Mouse (Mus musculus): Measurements from ENCODE around the gene Vwa8. TPM values are rescaled to one million over a fixed set of nuclear protein-coding genes. Genes with fewer than 3 reads are reported as not detected.
"Not testable (repeated sequence)": the region's sequence is repeated elsewhere in the genome, so short reads cannot be mapped to it uniquely, and the experiment has no call there.

Vwa8 gene
- polyA plus RNA-seq, 1 experiment from 2014 or later: 6.0 TPM

- no peaks in the 10 kb centered on the region for H3K36me3 ChIP-seq
- H3K4me1 ChIP-seq (replicated peaks): no peaks in the 10 kb centered on the region
- ATAC-seq (ENCODE audit: low read depth) (no peak), DNase-seq (no peak)
- H3K27me3 ChIP-seq: no peaks in the 10 kb centered on the region
- H3K4me3 ChIP-seq (replicated peaks): no peak overlapping the region
- no peak overlapping the region for H3K9ac ChIP-seq
- no peak overlapping the region for H3K27ac ChIP-seq
- no peak overlapping the region for H3K4me2 ChIP-seq
- 78% methylated on average over 8 of the region's 8 CpGs for WGBS (ENCODE audit: insufficient replicate concordance)
- H3K9me3 ChIP-seq (replicated peaks): no peaks in the 10 kb centered on the region
Observed at GRCm38 (mm10) chr14:78886566-78887234, 37.8 kb downstream of the Vwa8 start.

- H3K4me1 ChIP-seq (replicated peaks): not testable (repeated sequence)
Observed at GRCm38 (mm10) chr14:78887494-78887893, 38.6 kb downstream of the Vwa8 start.

GRCm38 (mm10) chr14:78895496-78895895 lies 46.6 kb downstream of the Vwa8 start:
- H3K4me1 ChIP-seq (replicated peaks): no peaks in the 10 kb centered on the region
- H3K9ac ChIP-seq: no peak overlapping the region
- ATAC-seq (ENCODE audit: low read depth) (no peak), DNase-seq (no peak)
- H3K9me3 ChIP-seq (replicated peaks): no peaks in the 10 kb centered on the region
- no peaks in the 10 kb centered on the region for H3K27me3 ChIP-seq
- no peaks in the 10 kb centered on the region for H3K36me3 ChIP-seq
- H3K27ac ChIP-seq: no peak overlapping the region
- 70% methylated on average over 1 of the region's 1 CpGs for WGBS (ENCODE audit: insufficient replicate concordance)
- no peak overlapping the region for H3K4me3 ChIP-seq (replicated peaks)
- H3K4me2 ChIP-seq: no peak overlapping the region

More at GRCm38 (mm10) chr14:78887494-78887893, 38.6 kb downstream of the Vwa8 start:
- H3K9ac ChIP-seq; H3K27ac ChIP-seq; ATAC-seq (ENCODE audit: low read depth); H3K36me3 ChIP-seq; H3K27me3 ChIP-seq; DNase-seq; H3K4me3 ChIP-seq (replicated peaks); H3K4me2 ChIP-seq; H3K9me3 ChIP-seq (replicated peaks): not testable (repeated sequence)
- 87% methylated on average over 18 of the region's 18 CpGs for WGBS (ENCODE audit: insufficient replicate concordance)

GRCm38 (mm10) chr14:78896252-78896651 lies 47.4 kb downstream of the Vwa8 start:
- Histone ChIP-seq H3K4me3 (replicated peaks) (no peak overlapping the region), H3K9me3 (replicated peaks) (no peaks in the 10 kb centered on the region), H3K4me2 (no peak overlapping the region), H3K36me3 (no peaks in the 10 kb centered on the region), H3K9ac (no peak overlapping the region), H3K4me1 (replicated peaks) (no peaks in the 10 kb centered on the region), H3K27me3 (no peaks in the 10 kb centered on the region), H3K27ac (no peak overlapping the region)
- DNase-seq (no peak), ATAC-seq (ENCODE audit: low read depth) (no peak)
- WGBS (ENCODE audit: insufficient replicate concordance): 74% methylated on average over 5 of the region's 5 CpGs

GRCm38 (mm10) chr14:78900770-78901169 lies 51.9 kb downstream of the Vwa8 start:
- Histone ChIP-seq H3K36me3 (no peaks in the 10 kb centered on the region), H3K4me2 (no peak overlapping the region), H3K4me1 (replicated peaks) (no peaks in the 10 kb centered on the region), H3K27ac (no peak overlapping the region), H3K9ac (no peak overlapping the region), H3K4me3 (replicated peaks) (no peak overlapping the region), H3K9me3 (replicated peaks) (no peaks in the 10 kb centered on the region), H3K27me3 (no peaks in the 10 kb centered on the region)
- DNase-seq (no peak), ATAC-seq (ENCODE audit: low read depth) (0 out of 2 replicates have a peak, but pooled peaks have one; percentile 47)
- 22% methylated on average over 2 of the region's 2 CpGs for WGBS (ENCODE audit: insufficient replicate concordance)

- Histone ChIP-seq H3K27me3 (no peaks in the 10 kb centered on the region), H3K4me1 (replicated peaks) (no peaks in the 10 kb centered on the region), H3K4me2 (no peak overlapping the region), H3K4me3 (replicated peaks) (no peak overlapping the region), H3K9ac (no peak overlapping the region), H3K9me3 (replicated peaks) (no peaks in the 10 kb centered on the region), H3K36me3 (0 out of 2 replicates have a peak, but pooled peaks cover 2% of the 10 kb centered on the region), H3K27ac (no peak overlapping the region)
- 74% methylated on average over 10 of the region's 10 CpGs for WGBS (ENCODE audit: insufficient replicate concordance)
- DNase-seq (no peak), ATAC-seq (ENCODE audit: low read depth) (no peak)
Observed at GRCm38 (mm10) chr14:78908205-78908863, 59.5 kb downstream of the Vwa8 start.

GRCm38 (mm10) chr14:78912076-78912475 lies 63.2 kb downstream of the Vwa8 start:
- DNase-seq: no peak
- Histone ChIP-seq H3K4me3 (replicated peaks) (no peak overlapping the region), H3K27ac (no peak overlapping the region), H3K36me3 (peaks cover 2% of the 10 kb centered on the region; the same call in 1 of the 2 replicates), H3K27me3 (no peaks in the 10 kb centered on the region), H3K9me3 (replicated peaks) (no peaks in the 10 kb centered on the region), H3K4me2 (no peak overlapping the region), H3K9ac (no peak overlapping the region), H3K4me1 (replicated peaks) (no peaks in the 10 kb centered on the region)
- no peak for ATAC-seq (ENCODE audit: low read depth)
- 80% methylated on average over 10 of the region's 10 CpGs for WGBS (ENCODE audit: insufficient replicate concordance)

GRCm38 (mm10) chr14:78914180-78914579 lies 65.3 kb downstream of the Vwa8 start:
- Histone ChIP-seq H3K27me3 (no peaks in the 10 kb centered on the region), H3K9ac (no peak overlapping the region), H3K4me1 (replicated peaks) (no peaks in the 10 kb centered on the region), H3K27ac (no peak overlapping the region), H3K4me3 (replicated peaks) (no peak overlapping the region), H3K9me3 (replicated peaks) (no peaks in the 10 kb centered on the region), H3K4me2 (no peak overlapping the region), H3K36me3 (peaks cover 2% of the 10 kb centered on the region; the same call in 1 of the 2 replicates)
- DNase-seq: no peak
- no peak for ATAC-seq (ENCODE audit: low read depth)
- WGBS (ENCODE audit: insufficient replicate concordance): 33% methylated on average over 8 of the region's 8 CpGs

- Histone ChIP-seq H3K4me2 (no peak overlapping the region), H3K27me3 (no peaks in the 10 kb centered on the region), H3K4me3 (replicated peaks) (no peak overlapping the region), H3K9ac (no peak overlapping the region), H3K27ac (no peak overlapping the region), H3K4me1 (replicated peaks) (no peaks in the 10 kb centered on the region), H3K9me3 (replicated peaks) (no peaks in the 10 kb centered on the region), H3K36me3 (peaks cover 2% of the 10 kb centered on the region; the same call in 1 of the 2 replicates)
- no peak for ATAC-seq (ENCODE audit: low read depth)
- 81% methylated on average over 2 of the region's 2 CpGs for WGBS (ENCODE audit: insufficient replicate concordance)
- DNase-seq: no peak
Observed at GRCm38 (mm10) chr14:78916691-78917090, 67.8 kb downstream of the Vwa8 start.

- Histone ChIP-seq H3K9me3 (replicated peaks) (no peaks in the 10 kb centered on the region), H3K27ac (no peak overlapping the region), H3K4me3 (replicated peaks) (no peak overlapping the region), H3K9ac (no peak overlapping the region), H3K27me3 (no peaks in the 10 kb centered on the region), H3K4me2 (no peak overlapping the region), H3K36me3 (0 out of 2 replicates have a peak, but pooled peaks cover 4% of the 10 kb centered on the region), H3K4me1 (replicated peaks) (no peaks in the 10 kb centered on the region)
- no peak for DNase-seq
- no peak for ATAC-seq (ENCODE audit: low read depth)
- 31% methylated on average over 2 of the region's 2 CpGs for WGBS (ENCODE audit: insufficient replicate concordance)
Observed at GRCm38 (mm10) chr14:78921219-78921618, 72.4 kb downstream of the Vwa8 start.

- Histone ChIP-seq H3K4me3 (replicated peaks) (no peak overlapping the region), H3K4me2 (no peak overlapping the region), H3K9me3 (replicated peaks) (no peaks in the 10 kb centered on the region), H3K9ac (no peak overlapping the region), H3K4me1 (replicated peaks) (no peaks in the 10 kb centered on the region), H3K27me3 (no peaks in the 10 kb centered on the region), H3K27ac (no peak overlapping the region), H3K36me3 (0 out of 2 replicates have a peak, but pooled peaks cover 4% of the 10 kb centered on the region)
- DNase-seq (no peak), ATAC-seq (ENCODE audit: low read depth) (no peak)
- 72% methylated on average over 5 of the region's 5 CpGs for WGBS (ENCODE audit: insufficient replicate concordance)
Observed at GRCm38 (mm10) chr14:78923631-78924030, 74.8 kb downstream of the Vwa8 start.

Data from liver, embryonic 13.5 days (tissue).